Mouse (Mus musculus) stomach, postnatal 0 days (tissue): ENCODE data around the gene Zfp553.

Experiments used
- CTCF ChIP-seq: IDR thresholded peaks from 2 replicates; pipeline ENCODE4 v1.5.1; 2016; ENCODE audit warnings: antibody characterized with exemption, low read depth, mild to moderate bottlenecking, moderate library complexity
- EP300 ChIP-seq: optimal IDR thresholded peaks from 2 replicates; pipeline ENCODE3; 2016; ENCODE audit warnings: antibody characterized with exemption

DNA sequence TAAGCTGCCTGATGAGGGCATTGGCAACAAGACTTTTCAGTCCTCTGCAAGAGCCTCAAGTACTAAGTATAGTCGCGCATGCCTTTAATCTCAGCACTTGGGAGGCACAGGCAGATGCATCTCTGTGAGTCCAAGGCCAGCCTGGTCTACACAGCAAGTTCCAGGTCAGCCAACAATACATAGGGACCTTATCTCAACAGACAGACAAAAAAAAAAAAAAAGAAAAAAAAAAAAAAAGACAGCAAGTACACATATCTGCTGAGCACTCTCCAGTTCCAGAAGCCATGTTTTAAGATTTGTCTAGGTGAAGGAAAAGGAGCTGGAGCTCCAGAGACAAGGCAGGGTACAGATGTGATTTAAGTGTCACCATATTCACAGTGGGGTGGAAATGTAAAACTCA, 23.1 kb downstream of the Zfp553 start:
- no peak for TF ChIP-seq CTCF
- no peak for TF ChIP-seq EP300
